Mouse (Mus musculus): ENCODE measurements around the gene Mmp20. TPM values are rescaled to one million over a fixed set of nuclear protein-coding genes. Genes with fewer than 3 reads are reported as not detected.

Gene Mmp20
- polyA plus RNA-seq, 1 experiment from 2014 or later: not detected

DNA sequence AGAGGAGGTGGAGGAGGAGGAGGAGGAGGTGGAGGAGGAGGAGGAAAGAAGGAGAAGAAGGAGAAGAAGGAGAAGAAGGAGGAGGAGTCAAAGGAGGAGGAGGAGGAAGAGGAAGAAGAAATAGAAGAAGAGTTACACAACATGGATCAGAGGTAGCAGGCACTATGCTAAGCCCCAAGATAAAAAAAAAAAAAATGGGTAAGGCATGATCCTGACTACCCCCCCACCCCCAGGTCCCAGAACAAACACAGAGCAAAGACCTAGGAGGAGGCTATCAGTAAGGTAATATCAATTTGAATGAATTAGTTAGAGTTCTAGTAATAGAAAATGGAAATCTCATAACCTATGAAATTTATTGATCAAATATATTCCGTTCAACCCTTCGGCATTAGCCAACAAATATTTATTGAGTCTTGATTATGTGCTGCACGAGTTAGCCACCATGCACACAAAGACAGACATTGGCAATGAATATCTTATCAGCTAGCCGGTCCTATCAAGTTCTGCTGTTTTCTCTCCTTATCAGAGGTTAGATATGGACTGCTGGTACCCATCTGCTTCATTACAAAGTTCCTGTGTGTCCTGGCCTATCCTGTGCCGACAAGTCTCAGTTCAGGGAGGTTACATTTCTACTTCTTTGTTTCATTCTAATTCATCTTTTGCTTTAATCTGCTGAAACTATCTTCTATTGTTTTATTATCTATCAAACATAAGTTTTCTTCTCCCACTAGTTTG is 24.5 kb downstream of the Mmp20 start:
- H3K27me3 ChIP-seq: no peaks in the 10 kb centered on the region

DNA sequence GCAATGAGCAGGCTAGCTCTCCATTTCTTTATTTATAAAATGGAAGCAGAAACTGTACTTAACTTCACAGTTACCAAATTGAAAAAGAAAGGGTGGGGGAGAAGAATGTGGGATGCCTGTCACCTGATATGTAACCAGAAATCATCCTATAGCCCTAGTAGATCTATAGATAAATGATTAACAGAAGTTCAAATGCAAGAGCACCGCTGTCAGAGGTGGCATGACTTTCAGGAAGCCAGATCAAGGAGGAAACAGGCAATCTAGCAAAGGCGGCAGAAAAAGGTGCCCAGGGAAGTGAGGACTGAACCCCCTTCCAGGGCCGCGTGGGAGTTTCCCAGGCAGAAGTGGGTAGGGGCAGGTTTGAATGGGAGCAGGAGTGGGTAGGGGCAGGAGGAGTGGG is 29.9 kb downstream of the Mmp20 start:
- no peak overlapping the region for H3K9ac ChIP-seq
- no peaks in the 10 kb centered on the region for H3K9me3 ChIP-seq (replicated peaks)
- no peaks in the 10 kb centered on the region for H3K4me1 ChIP-seq (replicated peaks)
- 67% methylated on average over 4 of the region's 4 CpGs for WGBS
- no peaks in the 10 kb centered on the region for H3K27me3 ChIP-seq
- no peaks in the 10 kb centered on the region for H3K36me3 ChIP-seq
- ATAC-seq (replicated peaks; ENCODE audit: insufficient number of reproducible peaks, insufficient read depth, low FRiP score, low read depth): no peak
- H3K4me2 ChIP-seq: no peak overlapping the region
- no peak overlapping the region for H3K4me3 ChIP-seq
- no peak overlapping the region for H3K27ac ChIP-seq

More for the DNA sequence above, 24.5 kb downstream of the Mmp20 start:
- Histone ChIP-seq H3K4me3 (no peak overlapping the region), H3K4me1 (replicated peaks) (no peaks in the 10 kb centered on the region), H3K27ac (no peak overlapping the region), H3K9me3 (replicated peaks) (no peaks in the 10 kb centered on the region), H3K36me3 (no peaks in the 10 kb centered on the region), H3K4me2 (no peak overlapping the region), H3K9ac (no peak overlapping the region)
- 50% methylated on average over 5 of the region's 5 CpGs for WGBS
- ATAC-seq (replicated peaks; ENCODE audit: insufficient number of reproducible peaks, insufficient read depth, low FRiP score, low read depth): no peak

DNA sequence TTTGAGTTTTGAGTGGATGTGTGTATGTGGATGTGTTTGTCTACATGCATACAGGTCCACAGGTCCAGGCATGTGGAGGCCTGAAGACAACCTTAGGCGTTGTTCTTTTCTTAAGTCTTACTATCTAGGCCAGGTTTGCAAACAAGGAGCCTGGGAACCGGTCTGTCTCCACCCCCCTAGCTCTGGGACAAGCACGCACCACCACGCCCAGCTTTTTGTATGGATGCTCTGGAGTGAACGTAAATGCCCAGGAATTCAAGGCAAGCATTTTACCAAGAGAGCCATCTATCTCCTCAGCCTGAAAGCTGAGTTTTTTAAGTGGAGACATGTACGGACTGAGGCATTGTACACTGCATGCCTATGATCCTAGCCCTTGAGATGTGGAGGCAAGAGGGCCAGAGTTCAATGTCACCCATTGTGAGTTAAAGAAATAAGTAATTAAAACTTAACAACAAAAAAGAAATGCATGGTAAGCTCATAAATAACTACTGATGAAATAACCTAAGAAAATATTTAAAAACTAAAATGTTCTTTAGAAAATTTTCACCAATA is 31.5 kb downstream of the Mmp20 start:
- H3K4me3 ChIP-seq: no peak overlapping the region
- H3K27me3 ChIP-seq: no peaks in the 10 kb centered on the region
- H3K4me1 ChIP-seq (replicated peaks): no peaks in the 10 kb centered on the region
- no peak overlapping the region for H3K27ac ChIP-seq
- H3K9ac ChIP-seq: no peak overlapping the region
- no peak for ATAC-seq (replicated peaks; ENCODE audit: insufficient number of reproducible peaks, insufficient read depth, low FRiP score, low read depth)
- H3K9me3 ChIP-seq (replicated peaks): no peaks in the 10 kb centered on the region
- no peak overlapping the region for H3K4me2 ChIP-seq
- H3K36me3 ChIP-seq: no peaks in the 10 kb centered on the region
- 79% methylated on average over 6 of the region's 6 CpGs for WGBS

DNA sequence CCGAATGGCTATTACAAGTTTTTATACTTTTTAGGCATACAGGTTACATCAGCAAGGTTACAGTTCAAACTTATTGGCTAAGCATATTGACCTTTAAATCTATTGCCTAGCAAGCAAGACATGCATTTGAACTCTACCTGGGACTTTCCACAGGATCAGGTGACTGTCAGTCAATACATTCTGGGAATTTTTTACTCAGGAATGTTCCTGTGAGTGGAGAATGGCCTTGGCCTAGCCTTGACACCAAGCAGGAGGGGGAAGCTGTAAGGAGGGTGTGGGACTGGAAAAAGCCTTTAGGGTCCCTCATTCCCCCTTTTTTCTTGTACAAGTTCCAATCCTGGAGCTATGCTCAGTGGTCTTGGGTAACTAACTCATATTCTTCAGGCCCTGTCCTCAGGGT is 33.3 kb downstream of the Mmp20 start:
- H3K36me3 ChIP-seq: no peaks in the 10 kb centered on the region
- H3K4me1 ChIP-seq (replicated peaks): no peaks in the 10 kb centered on the region
- 98% methylated on average over 1 of the region's 1 CpGs for WGBS
- no peak overlapping the region for H3K4me2 ChIP-seq
- H3K9ac ChIP-seq: no peak overlapping the region
- H3K27me3 ChIP-seq: no peaks in the 10 kb centered on the region
- no peaks in the 10 kb centered on the region for H3K9me3 ChIP-seq (replicated peaks)
- no peak overlapping the region for H3K4me3 ChIP-seq
- H3K27ac ChIP-seq: no peak overlapping the region
- no peak for ATAC-seq (replicated peaks; ENCODE audit: insufficient number of reproducible peaks, insufficient read depth, low FRiP score, low read depth)

DNA sequence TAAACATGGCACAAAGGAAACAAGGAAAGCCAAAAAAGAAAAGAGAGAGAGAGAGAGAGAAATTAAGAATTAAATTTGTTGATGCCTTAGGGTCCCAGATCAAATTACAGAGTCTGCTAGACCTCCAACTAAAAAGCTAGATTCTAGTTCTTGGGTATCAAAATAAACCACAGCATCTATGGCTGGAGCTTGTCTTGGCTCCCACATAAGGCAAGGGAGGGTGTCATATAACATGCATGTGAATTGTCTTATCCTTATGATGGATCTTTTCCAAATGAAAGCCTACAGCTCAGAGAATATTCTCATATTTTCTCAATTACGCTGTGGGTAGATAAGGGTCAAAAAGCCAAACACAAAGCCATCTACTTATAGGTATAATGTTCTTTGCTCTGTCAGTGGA is 41.6 kb downstream of the Mmp20 start:
- no peak overlapping the region for H3K27ac ChIP-seq
- H3K4me2 ChIP-seq: no peak overlapping the region
- 76% methylated on average over 1 of the region's 1 CpGs for WGBS
- H3K4me3 ChIP-seq: no peak overlapping the region
- H3K9ac ChIP-seq: no peak overlapping the region
- no peaks in the 10 kb centered on the region for H3K9me3 ChIP-seq (replicated peaks)
- no peak for ATAC-seq (replicated peaks; ENCODE audit: insufficient number of reproducible peaks, insufficient read depth, low FRiP score, low read depth)
- no peaks in the 10 kb centered on the region for H3K36me3 ChIP-seq
- no peaks in the 10 kb centered on the region for H3K27me3 ChIP-seq
- no peaks in the 10 kb centered on the region for H3K4me1 ChIP-seq (replicated peaks)

DNA sequence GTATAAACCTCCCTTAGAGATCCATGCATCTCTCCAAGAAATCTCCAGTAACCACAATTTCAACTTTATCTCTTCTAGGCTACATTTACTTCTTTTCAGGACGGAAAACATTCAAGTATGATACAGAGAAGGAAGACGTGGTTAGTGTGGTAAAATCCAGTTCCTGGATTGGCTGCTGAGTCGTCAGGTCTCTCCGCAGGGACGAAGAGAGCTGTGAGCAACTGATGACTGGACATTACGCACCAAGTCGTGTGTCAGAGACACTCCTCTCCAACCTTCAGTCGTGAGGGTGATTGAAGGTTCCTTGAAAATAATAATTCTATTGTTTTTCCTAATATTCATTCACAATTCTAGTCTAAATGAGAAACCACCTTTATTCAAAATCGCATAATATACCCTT is 45.0 kb downstream of the Mmp20 start:
- Histone ChIP-seq H3K36me3 (no peaks in the 10 kb centered on the region), H3K4me3 (no peak overlapping the region), H3K4me1 (replicated peaks) (no peaks in the 10 kb centered on the region), H3K4me2 (no peak overlapping the region), H3K27ac (no peak overlapping the region), H3K27me3 (no peaks in the 10 kb centered on the region), H3K9me3 (replicated peaks) (no peaks in the 10 kb centered on the region), H3K9ac (no peak overlapping the region)
- 71% methylated on average over 9 of the region's 9 CpGs for WGBS
- ATAC-seq (replicated peaks; ENCODE audit: insufficient number of reproducible peaks, insufficient read depth, low FRiP score, low read depth): no peak

DNA sequence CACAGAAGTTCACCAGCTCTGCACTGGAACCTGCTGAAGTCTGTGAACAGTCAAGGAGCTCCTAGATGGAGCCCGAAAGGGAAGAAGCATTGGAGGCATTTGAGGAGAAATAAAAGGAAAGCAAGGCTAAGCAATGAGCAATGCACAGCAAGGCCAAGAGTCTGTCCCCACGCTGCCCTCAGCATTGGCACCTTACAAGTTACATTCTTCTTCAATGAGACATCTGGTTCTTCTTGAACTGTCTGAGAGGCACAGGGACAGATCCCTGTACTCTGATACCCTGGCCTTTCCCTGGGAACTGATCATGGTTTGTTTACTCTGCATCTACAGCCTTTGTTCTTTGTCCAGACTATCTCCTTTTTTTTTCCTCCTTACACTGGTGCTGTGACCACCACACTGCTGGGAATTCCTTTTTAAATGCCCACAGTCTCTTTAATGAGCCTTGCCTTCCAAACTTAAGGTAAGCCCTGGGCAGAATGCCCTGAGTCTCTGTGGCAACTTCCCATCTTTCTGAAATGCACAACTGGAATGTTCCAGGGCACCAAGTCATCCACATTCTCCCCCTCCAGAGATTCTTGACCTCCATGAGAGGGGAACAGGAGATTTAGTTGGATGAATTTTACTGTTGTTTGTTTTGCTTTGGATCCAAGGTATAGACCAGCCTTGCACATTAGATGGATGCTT is 50.3 kb downstream of the Mmp20 start:
- Histone ChIP-seq H3K9ac (no peak overlapping the region), H3K27ac (no peak overlapping the region), H3K9me3 (replicated peaks) (no peaks in the 10 kb centered on the region), H3K36me3 (no peaks in the 10 kb centered on the region), H3K4me1 (replicated peaks) (no peaks in the 10 kb centered on the region), H3K4me2 (no peak overlapping the region), H3K27me3 (no peaks in the 10 kb centered on the region), H3K4me3 (no peak overlapping the region)
- no peak for ATAC-seq (replicated peaks; ENCODE audit: insufficient number of reproducible peaks, insufficient read depth, low FRiP score, low read depth)
- 61% methylated on average over 2 of the region's 2 CpGs for WGBS

DNA sequence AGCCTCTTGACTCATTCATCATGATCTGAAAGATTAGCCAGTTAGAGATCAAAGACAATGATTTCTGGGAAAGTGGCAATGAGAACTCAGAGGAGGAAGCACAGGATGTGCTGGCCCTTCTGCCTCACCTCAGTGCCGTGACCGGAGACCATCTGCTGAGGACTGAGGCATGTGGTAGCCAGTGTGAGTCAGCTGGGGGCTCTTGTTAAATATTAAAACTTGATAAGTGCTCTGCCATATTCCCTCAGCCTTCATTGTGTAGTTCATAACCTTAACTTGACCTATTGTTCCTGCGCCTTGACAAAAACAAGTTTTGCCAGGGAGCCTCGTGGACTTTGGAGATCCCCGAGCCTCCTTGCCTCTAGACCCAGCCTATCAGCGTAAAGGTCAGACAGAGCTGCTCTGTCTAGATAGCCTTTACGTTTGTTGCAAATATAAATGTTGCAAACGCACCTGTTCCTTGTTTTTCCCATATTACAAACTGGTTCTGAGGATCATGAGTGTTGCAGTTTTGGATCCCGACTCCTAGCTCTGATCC is 54.1 kb downstream of the Mmp20 start:
- H3K9ac ChIP-seq: no peak overlapping the region
- H3K4me1 ChIP-seq (replicated peaks): no peaks in the 10 kb centered on the region
- H3K4me2 ChIP-seq: no peak overlapping the region
- no peaks in the 10 kb centered on the region for H3K27me3 ChIP-seq
- WGBS: 78% methylated on average over 9 of the region's 9 CpGs
- no peak overlapping the region for H3K4me3 ChIP-seq
- H3K27ac ChIP-seq: no peak overlapping the region
- H3K36me3 ChIP-seq: no peaks in the 10 kb centered on the region
- no peaks in the 10 kb centered on the region for H3K9me3 ChIP-seq (replicated peaks)
- ATAC-seq (replicated peaks; ENCODE audit: insufficient number of reproducible peaks, insufficient read depth, low FRiP score, low read depth): no peak

DNA sequence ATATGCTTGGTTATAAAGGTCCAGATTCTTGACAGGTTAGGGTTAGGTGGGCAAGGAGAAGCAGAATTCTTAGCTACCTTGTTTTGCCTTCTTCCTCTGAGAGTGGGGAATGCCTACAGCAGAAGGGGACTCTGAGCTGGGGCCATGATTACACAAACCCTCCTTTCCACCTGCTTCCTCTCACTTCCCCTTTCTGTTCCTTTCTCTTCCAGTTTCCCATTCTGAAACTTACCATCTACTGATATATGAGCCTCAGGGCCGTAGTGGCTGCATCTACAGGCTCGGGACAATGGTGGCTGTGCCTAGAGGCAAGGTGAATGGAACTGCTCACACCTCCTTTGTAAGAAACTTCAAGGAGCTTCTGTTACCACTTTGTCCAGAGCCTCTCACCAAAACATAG is 58.0 kb downstream of the Mmp20 start:
- H3K4me1 ChIP-seq (replicated peaks): no peaks in the 10 kb centered on the region
- ATAC-seq (replicated peaks; ENCODE audit: insufficient number of reproducible peaks, insufficient read depth, low FRiP score, low read depth): no peak
- H3K4me2 ChIP-seq: no peak overlapping the region
- 47% methylated on average over 2 of the region's 2 CpGs for WGBS
- no peak overlapping the region for H3K4me3 ChIP-seq
- no peak overlapping the region for H3K9ac ChIP-seq
- no peak overlapping the region for H3K27ac ChIP-seq
- H3K9me3 ChIP-seq (replicated peaks): no peaks in the 10 kb centered on the region
- no peaks in the 10 kb centered on the region for H3K27me3 ChIP-seq
- no peaks in the 10 kb centered on the region for H3K36me3 ChIP-seq

DNA sequence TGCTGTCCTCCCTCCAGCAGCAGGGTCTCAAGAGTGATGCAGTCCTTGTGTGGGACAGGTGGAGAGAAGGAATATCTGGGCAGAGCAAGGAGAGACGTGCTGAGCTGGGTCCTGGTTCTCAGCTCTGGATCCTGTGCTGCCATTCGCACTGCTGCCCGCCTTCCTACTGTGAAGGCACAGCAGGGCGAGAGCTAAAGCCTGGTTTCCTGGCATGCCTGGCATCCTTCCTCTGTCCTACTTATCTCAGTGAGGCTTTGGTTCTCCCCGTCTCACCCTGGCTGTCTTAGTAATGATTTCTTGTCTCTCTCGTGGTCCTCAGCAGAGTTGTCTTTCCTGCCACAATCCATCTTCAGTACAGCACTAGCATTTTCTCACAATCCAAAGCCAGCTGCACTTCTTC is 61.8 kb downstream of the Mmp20 start:
- Histone ChIP-seq H3K27me3 (no peaks in the 10 kb centered on the region), H3K9me3 (replicated peaks) (no peaks in the 10 kb centered on the region), H3K4me1 (replicated peaks) (no peaks in the 10 kb centered on the region), H3K4me2 (no peak overlapping the region), H3K27ac (no peak overlapping the region), H3K4me3 (no peak overlapping the region), H3K9ac (no peak overlapping the region), H3K36me3 (no peaks in the 10 kb centered on the region)
- ATAC-seq (replicated peaks; ENCODE audit: insufficient number of reproducible peaks, insufficient read depth, low FRiP score, low read depth): no peak
- WGBS: 37% methylated on average over 6 of the region's 6 CpGs

DNA sequence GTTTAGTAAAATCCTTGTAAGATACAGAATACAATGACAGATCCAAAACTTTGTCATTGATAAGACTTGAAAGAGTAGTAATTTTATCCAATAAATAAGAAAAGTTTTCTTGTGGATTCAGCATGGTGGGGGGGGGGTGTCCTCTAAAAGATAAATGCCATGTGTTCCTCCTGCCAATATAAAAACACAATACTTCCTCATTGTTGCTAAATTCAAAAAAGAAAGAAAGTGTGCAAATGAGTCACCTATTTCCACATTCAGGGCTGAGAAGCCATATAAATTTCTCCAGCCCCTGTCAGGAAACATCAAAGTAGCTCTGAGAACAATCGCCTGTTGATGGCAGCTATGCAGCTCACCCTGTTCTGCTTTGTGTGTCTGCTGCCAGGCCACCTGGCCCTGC is 63.8 kb downstream of the Mmp20 start, which contains the start of gene Mmp7:
Mmp7 (plus strand) TSS at position 301 of the 400 bp plus-strand sequence.
- ATAC-seq (replicated peaks; ENCODE audit: insufficient number of reproducible peaks, insufficient read depth, low FRiP score, low read depth): no peak

More for the DNA sequence above, 63.8 kb downstream of the Mmp20 start, which contains the start of gene Mmp7:
- no peaks in the 10 kb centered on the region for H3K36me3 ChIP-seq
- H3K4me3 ChIP-seq: no peak within 1 kb of the TSS
- H3K9ac ChIP-seq: no peak within 1 kb of the TSS
- 53% methylated on average over 1 of the region's 1 CpGs for WGBS
- no peaks in the 10 kb centered on the region for H3K4me1 ChIP-seq (replicated peaks)
- H3K27ac ChIP-seq: no peak within 1 kb of the TSS
- H3K9me3 ChIP-seq (replicated peaks): no peaks in the 10 kb centered on the region
- H3K27me3 ChIP-seq: no peaks in the 10 kb centered on the region
- H3K4me2 ChIP-seq: no peak within 1 kb of the TSS
